Mouse (Mus musculus) CH12.LX (cell line): ENCODE measurements around the gene Card10. TPM values are rescaled to one million over a fixed set of nuclear protein-coding genes. Genes with fewer than 3 reads are reported as not detected.

Experiments used
- DNase-seq: peaks from one replicate; pipeline ENCODE4 v3.0.0-alpha.2; 2013; ENCODE audit errors: extremely low read depth
- H3K27ac ChIP-seq: 2 replicates; pipeline ENCODE4 v1.5.1; 2012; ENCODE audit warnings: low read depth, mild to moderate bottlenecking, control low read depth, moderate library complexity; ENCODE audit not compliant: insufficient read depth
- H3K27me3 ChIP-seq: replicated peaks from 2 replicates; pipeline ENCODE3; 2012; ENCODE audit warnings: inconsistent platforms
- H3K36me3 ChIP-seq, 2 experiments: replicated peaks in 1 of 2; 2 replicates each; pipeline versions ENCODE3 to v1.6.1; 2012; ENCODE audit warnings: inconsistent platforms in 1 of 2, low read length in 1 of 2, mild to moderate bottlenecking in 1 of 2, mixed read lengths in 1 of 2, moderate library complexity in 1 of 2; ENCODE audit not compliant: control insufficient read depth in 1 of 2, insufficient read depth in 1 of 2
- H3K4me1 ChIP-seq, 2 experiments: 2 replicates each; pipeline ENCODE4 v1.6.1; 2012; ENCODE audit warnings: inconsistent platforms in 1 of 2, moderate library complexity in 1 of 2; ENCODE audit not compliant: insufficient read depth in 2 of 2, control insufficient read depth in 1 of 2
- H3K4me2 ChIP-seq: 2 replicates; pipeline ENCODE4 v1.6.1; 2012; ENCODE audit warnings: low read depth, mild to moderate bottlenecking, control low read depth; ENCODE audit not compliant: poor library complexity, insufficient read depth, severe bottlenecking
- H3K4me3 ChIP-seq, 3 experiments: fragments of 150-350 bp in 1 of 3; sonication (generic) in 1 of 3; replicated peaks in 1 of 3; 2 replicates each; pipeline versions ENCODE3 to v1.5.1; 2011 to 2012; ENCODE audit warnings: low read depth in 2 of 3, low read length in 2 of 3, mild to moderate bottlenecking in 2 of 3, moderate library complexity in 2 of 3, control low read depth in 1 of 3, improper control_type of control experiment in 1 of 3, inconsistent platforms in 1 of 3, mixed read lengths in 1 of 3; ENCODE audit not compliant: poor library complexity in 1 of 3
- H3K79me2 ChIP-seq: replicated peaks from 2 replicates; pipeline ENCODE4 v1.6.1; 2012; ENCODE audit warnings: mild to moderate bottlenecking, moderate library complexity; ENCODE audit not compliant: control insufficient read depth, poor library complexity, insufficient read depth, severe bottlenecking; ENCODE audit errors: extremely low read depth
- H3K9ac ChIP-seq: 2 replicates; pipeline ENCODE4 v1.6.1; 2012; ENCODE audit warnings: low read depth, mild to moderate bottlenecking, control low read depth, moderate library complexity; ENCODE audit not compliant: insufficient read depth
- H3K9me3 ChIP-seq: replicated peaks from 2 replicates; pipeline ENCODE3; 2012; ENCODE audit warnings: low read length, inconsistent platforms, mixed read lengths
- ETS1 ChIP-seq: conservative IDR thresholded peaks from 2 replicates; pipeline ENCODE4 v1.6.1; 2012; ENCODE audit warnings: low read depth, mild to moderate bottlenecking, inconsistent platforms, low read length, improper control_type of control experiment, moderate library complexity
- HCFC1 ChIP-seq: IDR thresholded peaks from 2 replicates; pipeline ENCODE4 v1.6.1; 2012; ENCODE audit warnings: low read depth, mild to moderate bottlenecking, inconsistent platforms, low read length, improper control_type of control experiment
- JUN ChIP-seq: IDR thresholded peaks from 2 replicates; pipeline ENCODE4 v1.6.1; 2011; ENCODE audit warnings: low read depth, mild to moderate bottlenecking, low read length, improper control_type of control experiment, moderate library complexity; ENCODE audit not compliant: insufficient read depth
- JUND ChIP-seq: conservative IDR thresholded peaks from 2 replicates; pipeline ENCODE4 v1.6.1; 2011; ENCODE audit warnings: low read depth, low read length, improper control_type of control experiment
- MAZ ChIP-seq: IDR thresholded peaks from 2 replicates; pipeline ENCODE4 v1.6.1; 2012; ENCODE audit warnings: low read depth, mild to moderate bottlenecking, inconsistent platforms, low read length, improper control_type of control experiment, moderate library complexity
- NRF1 ChIP-seq: IDR thresholded peaks from 2 replicates; pipeline ENCODE4 v1.6.1; 2014; ENCODE audit warnings: low read depth, mild to moderate bottlenecking, inconsistent platforms, low read length, improper control_type of control experiment, moderate library complexity
- POLR2A ChIP-seq: IDR thresholded peaks from 2 replicates; pipeline ENCODE4 v1.6.1; 2011; ENCODE audit warnings: low read depth, mild to moderate bottlenecking, improper control_type of control experiment, low read length
- SIN3A ChIP-seq: IDR thresholded peaks from 2 replicates; pipeline ENCODE4 v1.6.1; 2012; ENCODE audit warnings: low read length, improper control_type of control experiment, inconsistent platforms
- TCF12 ChIP-seq: IDR thresholded peaks from 2 replicates; pipeline ENCODE4 v1.6.1; 2014; ENCODE audit warnings: low read depth, mild to moderate bottlenecking, inconsistent platforms, low read length, improper control_type of control experiment
- ZMIZ1 ChIP-seq: IDR thresholded peaks from 2 replicates; pipeline ENCODE4 v1.6.1; 2012; ENCODE audit warnings: low read depth, mild to moderate bottlenecking, inconsistent platforms, low read length, improper control_type of control experiment
- dilution Hi-C: fragments of 300-500 bp; cut with MboI; formaldehyde crosslinking; loops from 2 replicates; pipeline ENCODE4 v1.14.3; 2020; ENCODE audit warnings: low sequenced_read_pairs; ENCODE audit not compliant: extremely low pct_unique_long_range_greater_than_20kb, extremely low pct_ligation_motif_present
- in situ Hi-C: fragments of 300-500 bp; cut with MboI; formaldehyde crosslinking; loops from 3 replicates; pipeline ENCODE4 v1.14.3; 2019; ENCODE audit warnings: low sequenced_read_pairs, low pct_ligation_motif_present, low pct_unique_long_range_greater_than_20kb, mixed read lengths
- polyA plus RNA-seq: library from polyadenylated mRNA; unstranded; fragments of >175 nt; gene quantifications from 2 replicates; pipeline ENCODE4 v1.2.1, GENCODE M21; 2012; ENCODE audit warnings: low read depth; ENCODE audit not compliant: insufficient read length
- total RNA-seq, 2 experiments: library from RNA; depleted of rRNA; stranded (reverse); fragments of 300-350 nt in 1 of 2; fragments of >200 nt in 1 of 2; gene quantifications; 2 replicates each; pipeline ENCODE4 v1.2.3; 2012 to 2014

Gene Card10
- total and polyA plus RNA-seq, 3 experiments: 0.08 TPM; not detected in 2

- in situ Hi-C loops: loop anchor here (25.0 kb wide), 1 partner anchor 300 kb away; the partner anchor contains the start of gene Kctd17
- DNase-seq: no peak
- Histone ChIP-seq H3K36me3 (no peaks in the 10 kb centered on the region), H3K27me3 (peaks cover 41% of the 10 kb centered on the region), H3K79me2 (no peaks in the 10 kb centered on the region), H3K4me3 (no peak overlapping the region), H3K4me2 (no peak overlapping the region), H3K9me3 (peaks cover 2% of the 10 kb centered on the region), H3K9ac (no peak overlapping the region), H3K27ac (no peak overlapping the region), H3K4me1 (no peaks in the 10 kb centered on the region)
- TF ChIP-seq POLR2A (no peak), JUND (no peak), SIN3A (no peak), HCFC1 (no peak)
- dilution Hi-C loops: loop anchor here (25.0 kb wide), 1 partner anchor 100 kb away; the partner anchor contains the start of gene Cdc42ep1
Observed at GRCm38 (mm10) chr15:78737146-78737545, 65.7 kb downstream of the Card10 start.

- in situ Hi-C loops (loop anchor here (25.0 kb wide), 1 partner anchor 299 kb away; the partner anchor contains the start of gene Kctd17), dilution Hi-C loops (loop anchor here (25.0 kb wide), 1 partner anchor 101 kb away; the partner anchor contains the start of gene Cdc42ep1)
- no peak overlapping the region for H3K9ac ChIP-seq
- no peaks in the 10 kb centered on the region for H3K4me1 ChIP-seq
- no peaks in the 10 kb centered on the region for H3K79me2 ChIP-seq
- peaks cover 44% of the 10 kb centered on the region for H3K27me3 ChIP-seq
- no peak for DNase-seq
- H3K27ac ChIP-seq: no peak overlapping the region
- H3K36me3 ChIP-seq: no peaks in the 10 kb centered on the region
- peaks cover 2% of the 10 kb centered on the region for H3K9me3 ChIP-seq
- no peak overlapping the region for H3K4me2 ChIP-seq
- TF ChIP-seq NRF1 (no peak), ZMIZ1 (no peak), SIN3A (no peak), ETS1 (no peak), TCF12 (no peak), POLR2A (no peak), HCFC1 (no peak), JUN (no peak)
- H3K4me3 ChIP-seq: no peak overlapping the region
Observed at GRCm38 (mm10) chr15:78736681-78737100, 66.2 kb downstream of the Card10 start.

GRCm38 (mm10) chr15:78736181-78736579, 66.7 kb downstream of the Card10 start:
- Histone ChIP-seq H3K9me3 (peaks cover 2% of the 10 kb centered on the region), H3K9ac (no peak overlapping the region), H3K27ac (no peak overlapping the region), H3K4me3 (no peak overlapping the region), H3K27me3 (peaks cover 45% of the 10 kb centered on the region), H3K4me1 (no peaks in the 10 kb centered on the region), H3K36me3 (no peaks in the 10 kb centered on the region), H3K79me2 (no peaks in the 10 kb centered on the region), H3K4me2 (no peak overlapping the region)
- dilution Hi-C loops: loop anchor here (25.0 kb wide), 1 partner anchor 101 kb away; the partner anchor contains the start of gene Cdc42ep1
- in situ Hi-C loops: loop anchor here (25.0 kb wide), 1 partner anchor 299 kb away; the partner anchor contains the start of gene Kctd17
- no peak for DNase-seq
- TF ChIP-seq MAZ: no peak
